Mouse (Mus musculus) ovary, adult 18-20 months (tissue): ENCODE data around the gene Setd3.

Source experiments
- DNase-seq: peaks from one replicate; pipeline ENCODE4 v3.0.0; 2022; ENCODE audit warnings: low spot score, mixed read lengths

Setd3 gene

DNA sequence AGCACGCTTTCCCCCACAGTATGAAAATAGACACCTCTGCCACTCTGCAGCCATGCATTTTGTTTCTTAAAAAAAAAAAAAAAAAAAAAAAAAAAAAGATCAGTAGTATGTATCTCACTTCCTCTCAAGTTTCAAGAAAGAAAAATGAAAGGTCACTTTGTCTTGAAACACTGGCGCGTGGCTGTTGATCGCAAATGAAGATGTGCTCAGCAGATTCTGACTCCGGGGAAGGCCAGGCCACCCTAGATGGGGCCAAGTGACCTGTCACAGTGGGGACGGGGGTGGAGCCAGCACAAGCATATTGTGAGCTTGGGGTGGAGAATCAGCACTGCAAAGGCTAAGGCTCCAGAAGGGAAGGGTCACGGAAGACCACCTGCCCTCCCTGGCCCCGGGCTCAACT is 24.8 kb upstream of the Setd3 start:
- DNase-seq: no peak

DNA sequence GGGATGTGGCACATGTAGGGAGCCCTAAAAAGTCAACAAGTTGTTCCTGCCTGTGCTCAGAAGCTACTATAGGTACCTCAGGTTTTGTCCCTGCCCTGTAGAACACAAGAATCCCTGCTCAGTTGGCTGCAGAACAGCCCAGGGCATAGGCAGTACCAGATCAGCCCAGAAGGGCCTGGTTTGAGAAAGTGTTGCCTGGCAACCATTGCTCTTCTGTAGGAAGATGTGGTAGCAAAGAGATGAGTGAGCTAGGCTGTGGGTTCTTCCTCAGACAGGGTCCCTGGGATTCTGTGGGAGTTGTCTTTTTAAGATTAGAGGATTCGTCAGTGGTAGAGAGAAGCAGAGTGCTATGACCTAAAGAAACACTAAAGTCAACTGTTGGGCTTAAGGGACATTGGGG is 21.0 kb upstream of the Setd3 start:
- no peak for DNase-seq

DNA sequence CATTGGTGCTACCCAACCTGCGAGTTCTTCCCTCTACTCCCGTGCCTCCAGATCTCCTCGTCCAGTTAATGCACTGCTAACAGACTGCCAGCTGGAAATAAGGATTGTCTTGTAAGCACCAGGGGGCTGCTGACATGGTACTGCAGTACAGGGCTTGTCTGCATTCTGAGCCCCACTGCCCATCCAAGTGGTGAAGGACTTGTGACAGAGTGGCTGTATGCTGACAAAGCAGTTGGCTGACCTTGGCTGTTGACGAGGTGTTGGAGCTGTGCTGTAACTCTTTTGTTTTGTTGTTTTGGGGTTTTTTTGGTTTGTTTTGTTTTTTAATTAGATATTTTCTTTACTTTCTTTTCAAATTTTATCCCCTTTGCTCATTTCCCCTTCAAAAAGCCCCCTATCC is 19.3 kb upstream of the Setd3 start:
- no peak for DNase-seq

DNA sequence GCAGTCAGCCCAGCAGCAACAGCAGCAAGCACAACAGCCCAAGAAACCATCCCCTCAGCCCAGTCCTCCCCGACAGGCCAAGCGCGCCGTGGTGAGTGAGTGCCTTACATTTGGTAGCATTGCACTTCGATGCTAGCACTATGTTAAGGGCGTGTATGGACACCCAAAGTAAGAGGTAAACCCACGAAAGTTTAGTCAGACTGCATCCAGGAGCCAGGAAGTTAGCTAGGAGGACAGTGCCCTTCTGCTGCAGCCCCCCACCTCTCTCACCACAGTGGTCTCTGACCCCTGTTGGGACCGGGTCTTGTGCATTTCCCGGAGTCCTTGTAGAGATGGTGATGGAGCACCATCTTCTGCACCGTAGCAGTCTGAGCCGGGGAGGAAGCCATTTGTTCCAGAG is 16.6 kb upstream of the Setd3 start:
- DNase-seq: no peak

DNA sequence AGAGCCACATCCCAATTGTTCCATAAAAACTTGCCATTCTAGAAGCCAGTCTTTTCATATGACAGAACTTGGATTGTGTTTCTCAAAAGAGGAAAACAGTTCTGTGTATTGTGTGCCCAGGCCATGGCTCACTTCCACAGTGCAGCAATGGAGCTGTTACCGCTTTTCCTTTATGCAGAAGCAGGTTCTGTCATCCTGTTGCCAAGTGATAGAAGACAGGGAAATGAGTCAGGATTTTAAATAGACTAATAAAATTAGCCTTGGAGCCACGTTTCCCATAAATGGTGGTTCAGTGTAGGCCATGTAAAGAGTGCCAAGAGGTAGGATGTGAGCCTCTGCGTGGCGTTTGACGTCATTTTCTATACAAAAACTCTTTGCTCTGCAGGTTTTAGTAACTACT is 14.8 kb upstream of the Setd3 start:
- DNase-seq: no peak

DNA sequence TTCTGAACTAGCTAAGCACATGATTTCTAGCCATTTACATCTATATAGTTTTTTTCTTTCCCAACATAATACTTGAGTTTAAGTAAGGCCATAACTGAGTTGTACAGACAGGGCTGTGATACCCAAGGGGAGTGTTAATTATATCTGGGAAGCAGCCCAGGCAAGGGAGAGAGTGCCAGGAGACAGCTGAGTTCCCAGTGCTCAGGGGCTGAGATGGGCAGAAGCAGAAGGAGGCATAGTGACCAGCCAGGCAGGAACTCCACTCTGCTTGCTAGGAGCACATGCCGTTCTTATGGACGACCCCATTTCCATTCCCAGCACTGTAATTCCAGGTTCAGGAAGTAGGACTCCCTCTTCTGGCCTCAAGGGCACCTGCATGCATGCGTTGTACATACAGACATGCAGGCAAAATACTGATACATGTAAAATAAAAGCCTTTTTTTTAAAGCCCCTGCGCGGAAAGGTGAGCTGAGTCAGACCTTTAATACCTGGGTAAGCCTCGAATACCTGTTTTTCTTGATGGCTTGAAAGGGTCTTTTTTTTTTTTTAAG is 8.5 kb upstream of the Setd3 start:
- no peak for DNase-seq

DNA sequence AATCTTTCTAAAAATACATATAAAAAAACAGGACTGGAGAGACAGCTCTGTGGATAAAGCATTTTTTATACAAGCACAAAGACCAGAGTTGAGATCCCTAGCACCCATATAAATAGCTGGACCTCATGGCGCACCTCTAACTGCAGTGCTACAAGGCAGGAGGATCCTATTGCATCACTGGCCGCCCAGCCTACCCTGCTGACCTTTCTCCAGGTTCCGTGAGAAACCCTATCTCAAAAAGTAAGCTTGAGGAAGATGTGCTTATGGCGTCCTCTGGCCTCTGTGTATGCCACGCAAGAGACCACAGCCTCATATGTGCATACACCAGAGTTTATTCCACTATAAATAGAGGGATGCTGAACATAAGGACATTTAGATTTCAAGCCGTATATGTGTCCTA is 2.6 kb upstream of the Setd3 start:
- no peak for DNase-seq

DNA sequence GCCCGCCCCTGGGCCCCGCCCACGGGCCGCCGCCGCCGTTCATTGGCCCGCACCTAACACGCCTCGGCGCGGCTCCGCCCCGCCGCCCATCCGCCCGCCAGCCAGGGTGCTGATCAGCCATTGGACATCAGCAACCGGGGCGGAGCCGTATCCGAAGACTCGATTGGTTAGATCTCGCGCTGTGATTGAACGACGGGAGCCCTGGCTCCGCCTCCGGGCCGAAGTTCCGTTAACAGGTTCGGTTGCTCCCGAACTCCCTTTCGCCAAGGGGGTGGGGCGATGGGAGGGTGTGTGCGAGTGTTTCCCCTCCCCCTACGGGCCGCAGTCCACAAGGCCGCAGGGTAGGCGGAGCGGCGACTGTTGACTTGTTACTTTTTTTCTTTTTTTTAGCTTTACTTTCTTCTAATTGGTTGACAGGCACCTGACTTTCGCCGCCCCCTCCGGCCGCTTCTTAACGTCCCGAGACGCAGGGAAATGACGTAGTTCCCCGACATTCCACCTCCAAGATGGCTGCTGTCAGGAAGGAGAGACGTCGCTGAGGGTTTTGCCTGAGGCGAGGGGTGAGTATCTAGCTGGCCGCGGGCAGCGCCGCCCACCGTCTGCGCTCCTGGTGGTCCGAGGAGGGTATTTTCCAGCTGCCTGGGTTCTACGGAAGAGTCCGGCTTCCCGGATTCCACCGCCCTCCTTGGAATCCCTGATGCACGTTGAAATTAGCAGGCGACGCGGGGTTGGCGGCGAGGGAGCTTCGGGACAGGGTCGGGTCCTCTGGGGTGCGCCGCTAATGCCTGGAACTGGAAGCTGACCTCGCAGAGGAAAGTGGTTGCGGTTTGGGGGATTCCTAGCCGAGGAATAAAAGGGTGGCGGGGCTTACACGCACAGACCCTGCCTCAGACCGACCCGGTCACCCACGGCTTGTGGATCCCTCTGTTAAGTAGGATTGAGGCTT is 480 bp upstream of the Setd3 start, which contains the start of gene Ccnk:
TSS of gene Ccnk (plus strand) at position 259 of the 946 bp plus-strand sequence.
- peak; percentile 100 for DNase-seq

DNA sequence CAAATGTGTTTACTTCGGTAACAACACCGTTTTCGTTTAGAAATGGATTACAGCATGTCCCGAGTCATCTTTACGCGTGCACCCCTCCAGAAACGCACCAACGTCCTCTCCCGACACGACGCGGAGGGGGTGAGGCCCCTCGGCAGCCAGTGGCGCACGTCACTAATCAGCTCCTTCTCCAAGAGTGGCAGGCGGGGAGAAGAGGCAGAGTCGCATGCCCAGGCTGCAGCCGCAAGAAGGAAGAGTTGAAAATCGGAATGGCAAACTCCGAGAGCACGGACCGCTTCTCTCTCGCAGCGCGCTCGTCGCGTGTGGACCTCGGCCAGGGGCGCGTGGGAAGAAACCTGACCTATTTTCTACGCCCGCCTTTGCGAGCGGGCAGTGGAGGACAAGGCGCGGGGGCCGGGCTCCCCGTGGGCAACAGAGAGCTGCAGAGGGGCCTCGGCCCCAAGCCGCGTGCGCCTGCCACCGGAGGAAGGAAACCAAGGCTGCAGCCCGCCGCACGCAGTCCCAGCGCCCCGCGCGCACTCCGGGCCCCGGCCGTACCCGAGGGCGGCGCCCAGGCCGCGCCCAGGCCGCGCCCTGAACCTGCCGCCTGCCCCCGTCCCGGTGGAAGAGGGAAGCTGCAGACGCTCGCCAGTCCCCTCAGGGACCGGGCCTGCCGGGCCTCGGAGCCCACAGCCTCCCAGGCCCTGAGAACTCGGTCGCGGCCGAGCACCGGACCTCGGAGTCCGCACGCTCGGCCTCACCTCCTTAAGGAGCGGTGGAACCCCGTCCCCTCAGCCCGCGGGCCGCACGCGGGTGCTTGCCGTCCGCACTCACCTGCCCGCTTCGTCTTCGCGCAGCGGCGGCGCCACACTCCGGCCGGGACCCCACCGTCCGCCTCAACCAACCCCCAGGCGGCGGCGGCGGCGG is 526 bp downstream of the Setd3 start:
- DNase-seq: peak; percentile 35

DNA sequence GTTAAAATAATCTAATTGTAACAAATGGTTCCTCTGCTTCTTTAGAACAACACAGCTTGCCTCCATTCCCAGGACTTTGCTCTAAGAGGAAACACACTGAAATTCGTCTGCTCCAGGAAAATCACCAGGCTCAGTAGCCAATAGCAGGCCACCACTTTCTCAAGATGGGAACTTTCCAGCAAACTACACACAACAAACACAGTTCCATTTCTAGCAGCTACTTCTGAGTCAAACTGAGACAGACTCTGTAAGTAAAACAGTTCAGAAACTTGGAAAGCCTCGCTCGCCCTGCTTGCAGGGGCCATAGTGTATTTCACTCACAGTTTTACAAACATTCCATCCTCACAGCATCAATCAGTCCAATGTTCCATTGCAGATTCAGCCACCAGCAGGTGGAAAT is 2.7 kb downstream of the Setd3 start:
- DNase-seq: no peak

DNA sequence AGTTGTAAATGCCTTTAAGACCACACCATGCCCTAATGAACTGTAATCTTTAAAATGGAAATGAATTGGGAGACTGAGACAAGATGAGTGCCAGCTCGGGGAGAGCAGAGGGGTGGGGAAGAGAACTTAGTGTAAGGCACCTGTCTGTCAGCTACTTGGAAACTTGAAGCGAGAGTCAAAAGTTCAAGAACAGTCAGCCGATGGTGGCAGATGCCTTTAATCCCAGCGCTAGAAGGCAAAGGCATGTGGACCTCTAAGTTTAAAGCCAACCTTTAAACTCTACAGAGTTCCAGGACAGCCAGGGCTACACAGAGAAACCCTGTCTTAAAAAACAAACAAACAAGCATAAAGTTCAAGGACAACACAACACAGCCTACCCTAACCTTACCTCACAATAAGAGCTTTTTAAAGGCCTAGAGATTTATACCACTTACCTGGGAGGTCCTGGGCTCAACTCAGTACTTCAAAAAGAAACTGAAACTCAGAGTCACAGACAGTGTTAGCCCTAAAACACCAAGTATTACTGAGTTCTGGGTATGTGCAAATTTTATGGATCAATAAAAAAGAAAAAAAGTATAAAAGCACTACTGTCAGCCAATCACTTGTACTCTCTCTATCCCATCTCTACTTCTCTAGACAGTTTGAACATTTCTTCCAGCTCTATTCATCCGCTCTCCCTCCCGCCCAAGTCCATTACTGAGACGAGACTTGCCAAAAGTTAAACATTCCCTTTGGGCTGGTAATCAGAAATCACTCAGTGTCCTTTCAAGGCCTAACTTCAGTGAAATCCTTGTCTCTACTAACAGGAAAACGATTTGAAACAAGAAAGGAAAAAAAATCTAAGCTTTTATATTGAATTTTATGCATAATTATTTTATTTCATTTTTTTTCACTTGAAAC is 4.3 kb downstream of the Setd3 start:
- DNase-seq: no peak

DNA sequence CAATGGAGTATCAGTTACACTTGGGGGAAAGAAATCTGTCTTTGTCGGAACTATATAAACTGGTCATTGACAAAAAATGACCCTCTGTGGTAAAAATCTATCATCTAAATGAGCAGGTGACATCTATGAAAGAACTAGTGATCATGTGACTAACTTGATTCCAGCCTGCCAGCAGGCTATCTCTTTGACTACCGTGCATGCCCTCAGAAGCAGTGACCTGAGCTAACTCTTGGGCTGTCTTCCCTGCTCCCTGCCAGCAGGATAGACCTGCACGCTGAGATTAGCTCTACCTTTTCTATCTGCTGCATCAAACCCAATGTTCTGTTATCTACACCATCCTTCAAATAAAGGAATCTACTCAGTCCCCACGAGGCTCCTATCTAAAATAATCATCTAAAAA is 6.5 kb downstream of the Setd3 start:
- no peak for DNase-seq

DNA sequence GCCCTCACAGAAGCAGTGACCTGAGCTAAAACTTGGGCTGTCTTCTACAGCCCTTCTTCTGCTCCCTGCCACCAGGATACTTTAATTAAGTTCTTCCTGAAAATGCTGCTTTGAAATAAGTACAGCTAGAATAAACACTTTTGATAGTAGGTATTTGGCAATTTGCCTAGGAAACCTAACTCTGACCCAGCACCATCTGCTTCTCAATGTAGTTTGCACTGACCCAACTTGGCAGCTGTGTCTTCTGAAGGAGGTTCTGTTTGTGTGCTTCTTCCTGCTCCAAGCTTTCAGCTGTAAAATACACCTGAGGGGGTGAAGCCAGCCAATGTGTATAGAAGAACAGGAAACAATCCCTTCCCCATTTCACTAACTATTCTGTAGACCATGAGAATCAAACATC is 7.8 kb downstream of the Setd3 start:
- no peak for DNase-seq

DNA sequence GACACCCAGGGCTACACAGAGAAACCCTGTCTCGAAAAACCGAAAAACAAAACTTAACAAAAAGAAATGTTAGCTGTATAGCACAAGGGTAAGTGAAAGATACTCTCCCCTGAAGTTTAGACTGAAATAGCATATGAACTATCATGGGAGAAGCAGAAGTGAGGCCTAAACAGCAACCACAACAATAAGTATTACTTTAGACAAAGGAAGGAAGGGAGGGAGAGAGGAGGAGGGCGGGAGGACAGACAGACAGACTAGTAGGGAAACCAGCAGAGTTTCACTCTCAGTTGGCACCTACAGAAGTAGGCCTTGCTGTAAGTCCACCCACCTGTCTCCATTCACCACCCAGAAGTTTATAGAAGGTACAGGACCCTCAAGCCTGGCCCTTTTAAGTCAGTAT is 8.6 kb downstream of the Setd3 start:
- DNase-seq: no peak

DNA sequence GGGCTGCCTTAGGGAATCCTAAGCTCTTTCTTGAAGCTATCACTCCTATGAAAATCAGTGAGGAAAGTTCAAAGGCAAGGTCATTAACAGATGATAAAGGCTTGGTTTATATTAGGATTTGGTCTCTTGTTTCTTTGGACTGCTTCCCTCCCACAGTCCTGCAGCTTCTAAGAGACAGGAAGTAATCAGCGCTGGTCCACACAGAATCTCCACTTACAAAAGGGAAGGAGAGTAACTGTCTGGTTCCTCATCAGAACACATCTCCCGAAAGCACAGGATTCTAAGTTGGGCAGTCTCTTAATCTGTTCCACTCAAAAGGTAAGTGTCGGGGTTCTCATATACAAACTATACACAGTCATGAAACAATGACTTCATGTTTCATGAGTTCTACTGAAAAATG is 10.2 kb downstream of the Setd3 start:
- DNase-seq: no peak

DNA sequence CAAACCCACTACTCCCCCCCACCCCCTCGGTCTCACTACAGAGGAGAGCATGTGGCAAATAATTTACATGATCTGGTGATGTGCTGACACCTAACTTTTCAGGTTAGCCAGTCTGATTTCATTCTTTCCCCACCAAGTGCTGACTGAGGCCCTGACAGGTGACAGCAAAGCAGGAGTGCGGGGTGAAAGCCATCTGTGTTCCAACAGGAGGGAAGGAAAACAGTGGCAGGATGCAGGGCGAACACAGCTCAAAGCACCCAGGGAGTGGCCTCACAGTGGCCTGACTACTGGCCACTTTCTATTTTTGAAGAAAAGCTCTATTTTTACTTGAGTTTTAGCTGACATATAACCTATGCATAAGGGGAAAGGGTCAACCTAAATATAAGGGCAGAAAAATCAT is 15.4 kb downstream of the Setd3 start:
- no peak for DNase-seq

DNA sequence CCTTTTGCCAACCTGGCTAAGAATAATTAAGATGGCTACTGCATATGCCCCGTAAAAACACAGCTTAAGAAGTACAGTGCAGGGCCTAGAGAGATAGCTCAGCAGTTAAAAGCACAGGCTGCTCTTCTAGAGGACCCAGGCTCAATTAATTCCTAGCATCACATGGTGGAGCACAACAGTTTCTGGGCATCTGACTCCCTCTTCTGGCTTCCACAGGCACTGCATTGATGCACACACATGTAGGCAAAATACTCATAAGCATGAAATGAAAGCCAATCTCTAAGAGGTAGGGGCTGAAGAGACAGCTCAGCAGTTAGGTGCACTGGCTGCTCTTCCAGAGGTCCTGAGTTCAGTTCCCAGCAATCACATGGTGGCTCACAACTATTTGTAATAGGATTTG is 17.1 kb downstream of the Setd3 start:
- no peak for DNase-seq

DNA sequence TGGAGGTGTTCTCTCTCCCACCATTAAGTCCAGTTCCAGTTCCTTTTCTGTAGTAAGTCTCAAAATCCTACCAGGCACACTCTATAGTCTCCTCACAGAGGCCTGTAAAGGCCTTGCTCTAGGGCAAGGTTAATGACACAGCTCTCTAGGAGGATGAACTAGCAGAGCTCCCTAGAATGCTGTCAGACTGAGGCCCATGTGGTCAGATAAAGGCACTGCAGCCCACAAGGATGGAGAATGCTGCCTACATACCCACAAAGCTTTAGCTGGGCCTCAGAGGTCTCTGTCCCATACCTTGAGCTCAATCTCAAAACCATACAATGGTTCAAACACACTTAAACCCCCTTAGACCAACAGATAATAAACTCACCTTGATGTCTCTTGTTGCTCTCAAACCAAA is 19.3 kb downstream of the Setd3 start:
- no peak for DNase-seq

DNA sequence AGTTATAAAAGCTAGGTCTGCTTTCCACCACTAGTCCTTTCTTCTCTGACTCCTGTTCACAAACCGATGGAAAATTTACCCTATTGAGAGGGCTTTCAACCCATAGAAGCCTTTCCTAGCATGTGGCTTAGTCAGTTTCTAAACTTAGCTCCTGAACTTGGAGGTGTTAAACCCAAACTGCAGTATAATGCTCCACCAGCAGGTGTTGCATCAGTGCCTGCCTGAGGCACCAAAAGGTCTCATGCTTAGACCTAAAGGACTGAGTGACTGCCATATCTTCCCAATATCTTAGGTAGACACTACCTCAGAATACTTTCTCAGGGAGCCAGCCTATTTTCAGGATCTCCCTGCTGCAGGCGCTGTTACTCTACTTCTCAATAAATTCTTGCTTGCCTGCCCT is 26.4 kb downstream of the Setd3 start:
- no peak for DNase-seq

DNA sequence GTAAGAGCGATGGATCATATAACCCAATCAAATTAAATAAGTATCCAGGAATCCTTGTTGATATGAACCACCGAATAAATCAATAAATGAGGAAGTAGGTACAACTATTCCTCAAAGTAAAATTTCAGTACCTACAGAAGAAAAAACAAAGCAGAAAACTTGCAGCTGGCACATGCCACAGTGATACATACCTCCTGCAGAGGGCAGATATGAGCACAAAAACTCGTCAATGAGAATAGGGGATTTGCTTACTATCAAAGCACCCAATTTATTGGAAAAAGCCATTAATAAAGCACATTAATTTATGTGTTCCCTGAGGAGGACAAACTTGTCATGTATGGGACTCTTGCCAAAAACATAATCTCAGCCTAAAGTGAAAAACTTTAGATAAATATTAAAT is 29.4 kb downstream of the Setd3 start:
- no peak for DNase-seq

DNA sequence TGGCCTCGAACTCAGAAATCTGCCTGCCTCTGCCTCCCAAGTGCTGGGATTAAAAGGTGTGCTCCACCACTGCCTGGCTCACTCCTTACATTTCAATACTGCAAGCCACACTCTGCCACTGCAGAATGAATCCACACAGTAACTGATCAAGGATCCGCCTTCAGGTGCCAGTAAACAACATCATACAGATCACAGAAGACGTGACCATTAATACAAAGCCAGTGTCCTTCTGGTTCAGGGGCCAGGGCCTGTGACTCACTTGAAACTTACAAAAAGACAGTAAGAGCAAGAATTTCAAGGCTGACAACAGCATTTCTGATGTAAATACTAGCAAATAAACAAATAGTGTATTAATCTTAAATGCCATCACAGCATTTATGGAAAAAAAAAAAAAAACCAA is 33.9 kb downstream of the Setd3 start:
- no peak for DNase-seq
